Mouse (Mus musculus) neural tube, embryonic 14.5 days (tissue): ENCODE data around the gene Ubr3. TPM values are rescaled to one million over a fixed set of nuclear protein-coding genes. Genes with fewer than 3 reads are reported as not detected.

Source experiments
- ATAC-seq: fragments of 200-750 bp; cut with Nextera tagmentation; 2 replicates; pipeline ENCODE4 v1.8.0; 2017; ENCODE audit warnings: low read depth, mild to moderate bottlenecking, moderate TSS enrichment, moderate library complexity
- H3K27ac ChIP-seq: fragments of 300-500 bp; sonication (generic); 2 replicates; pipeline ENCODE4 v1.5.1; 2014; ENCODE audit warnings: low read depth, mild to moderate bottlenecking, control low read depth, low read length, moderate library complexity, mixed read lengths
- H3K27me3 ChIP-seq: fragments of 300-500 bp; sonication (generic); 2 replicates; pipeline ENCODE4 v1.6.1; 2014; ENCODE audit warnings: low read length; ENCODE audit not compliant: control insufficient read depth, insufficient read depth
- H3K36me3 ChIP-seq: fragments of 300-500 bp; sonication (generic); 2 replicates; pipeline ENCODE4 v1.6.1; 2014; ENCODE audit warnings: low read length, mixed read lengths; ENCODE audit not compliant: control insufficient read depth, insufficient read depth
- H3K4me1 ChIP-seq: fragments of 300-500 bp; sonication (generic); 2 replicates; pipeline ENCODE4 v1.6.1; 2014; ENCODE audit warnings: low read length; ENCODE audit not compliant: control insufficient read depth, insufficient read depth
- H3K4me2 ChIP-seq: fragments of 300-500 bp; sonication (generic); 2 replicates; pipeline ENCODE4 v1.6.1; 2014; ENCODE audit warnings: mild to moderate bottlenecking, low read depth, low read length, control low read depth
- H3K4me3 ChIP-seq: fragments of 300-500 bp; sonication (generic); 2 replicates; pipeline ENCODE4 v1.5.1; 2014; ENCODE audit warnings: low read depth, low read length, control low read depth, mixed read lengths
- H3K9ac ChIP-seq: fragments of 300-500 bp; sonication (generic); replicated peaks from 2 replicates; pipeline ENCODE4 v1.6.1; 2014; ENCODE audit warnings: low read depth, mild to moderate bottlenecking, control low read depth, low read length, mixed read lengths
- H3K9me3 ChIP-seq: fragments of 300-500 bp; sonication (generic); 2 replicates; pipeline ENCODE4 v1.6.1; 2016; ENCODE audit warnings: low read length; ENCODE audit not compliant: control insufficient read depth
- WGBS: fragments of 180-500 bp; shearing (Covaris S2); extraction: QIAGEN DNeasy Blood & Tissue Kit; methylation state at CpG from one replicate; pipeline ENCODE4 v1.1.7; 2014; 5-methylcytosine and 5-hydroxymethylcytosine counted together
- polyA plus RNA-seq: library from polyadenylated mRNA; unstranded; fragments of >200 nt; fragmentation: Nextera tagmentation; extraction: Ambion mirVana; gene quantifications from 2 replicates; pipeline ENCODE4 v1.2.1, GENCODE M21; 2014

Gene Ubr3
- polyA plus RNA-seq = 25.5 and 28.7 TPM in 2 replicates

- H3K27me3 ChIP-seq = no peaks in the 10 kb centered on the region
- H3K36me3 ChIP-seq = no peaks in the 10 kb centered on the region
- no peaks in the 10 kb centered on the region for H3K9me3 ChIP-seq
- peak within 1 kb of the TSS; percentile 86 for H3K4me2 ChIP-seq
- WGBS = 1% methylated on average over 36 of the region's 65 CpGs
- H3K4me1 ChIP-seq = peaks cover 9% of the 10 kb centered on the region; the same call in 1 of the 2 replicates
- H3K27ac ChIP-seq = peak within 1 kb of the TSS; percentile 89
- H3K4me3 ChIP-seq = peak within 1 kb of the TSS; percentile 100
- peak; percentile 98 for ATAC-seq
- H3K9ac ChIP-seq = peak within 1 kb of the TSS; percentile 99
Observed at GRCm38 (mm10) chr2:69897039-69897617, at the start of gene Ubr3. Ubr3 (plus strand) TSS chr2:69897246.

GRCm38 (mm10) chr2:69849215-69849614 lies 47.8 kb upstream of the Ubr3 start:
- Histone ChIP-seq H3K9me3 (no peaks in the 10 kb centered on the region), H3K27ac (no peak overlapping the region), H3K9ac (no peak overlapping the region), H3K4me2 (no peak overlapping the region), H3K36me3 (no peaks in the 10 kb centered on the region), H3K4me3 (no peak overlapping the region), H3K4me1 (no peaks in the 10 kb centered on the region), H3K27me3 (no peaks in the 10 kb centered on the region)
- 74% methylated on average over 6 of the region's 6 CpGs for WGBS
- ATAC-seq = no peak

GRCm38 (mm10) chr2:69851427-69852058 lies 45.5 kb upstream of the Ubr3 start:
- H3K4me1 ChIP-seq = no peaks in the 10 kb centered on the region
- H3K4me2 ChIP-seq = no peak overlapping the region
- no peak overlapping the region for H3K4me3 ChIP-seq
- no peak overlapping the region for H3K27ac ChIP-seq
- no peaks in the 10 kb centered on the region for H3K36me3 ChIP-seq
- no peaks in the 10 kb centered on the region for H3K9me3 ChIP-seq
- H3K9ac ChIP-seq = no peak overlapping the region
- 71% methylated on average over 2 of the region's 2 CpGs for WGBS
- ATAC-seq = no peak
- H3K27me3 ChIP-seq = no peaks in the 10 kb centered on the region

- ATAC-seq = no peak
- Histone ChIP-seq H3K36me3 (no peaks in the 10 kb centered on the region), H3K27ac (no peak overlapping the region), H3K9ac (no peak overlapping the region), H3K4me3 (no peak overlapping the region), H3K9me3 (no peaks in the 10 kb centered on the region), H3K27me3 (no peaks in the 10 kb centered on the region), H3K4me2 (no peak overlapping the region), H3K4me1 (no peaks in the 10 kb centered on the region)
- WGBS = 80% methylated on average over 8 of the region's 8 CpGs
Observed at GRCm38 (mm10) chr2:69856392-69856791, 40.7 kb upstream of the Ubr3 start.

- ATAC-seq = no peak
- no peak overlapping the region for H3K4me3 ChIP-seq
- H3K27ac ChIP-seq = no peak overlapping the region
- no peaks in the 10 kb centered on the region for H3K9me3 ChIP-seq
- H3K4me1 ChIP-seq = peaks cover 7% of the 10 kb centered on the region; the same call in 1 of the 2 replicates
- H3K36me3 ChIP-seq = no peaks in the 10 kb centered on the region
- 96% methylated on average over 1 of the region's 1 CpGs for WGBS
- H3K4me2 ChIP-seq = no peak overlapping the region
- H3K9ac ChIP-seq = no peak overlapping the region
- no peaks in the 10 kb centered on the region for H3K27me3 ChIP-seq
Observed at GRCm38 (mm10) chr2:69857882-69858281, 39.2 kb upstream of the Ubr3 start.

GRCm38 (mm10) chr2:69860972-69861452 lies 36.0 kb upstream of the Ubr3 start:
- Histone ChIP-seq H3K27ac (peak overlapping the region; percentile 84), H3K9me3 (no peaks in the 10 kb centered on the region), H3K4me2 (peak overlapping the region; percentile 60), H3K9ac (peak overlapping the region; percentile 98), H3K36me3 (no peaks in the 10 kb centered on the region), H3K4me1 (peaks cover 14% of the 10 kb centered on the region; the same call in 1 of the 2 replicates), H3K27me3 (no peaks in the 10 kb centered on the region), H3K4me3 (peak overlapping the region; percentile 100)
- WGBS = 14% methylated on average over 12 of the region's 13 CpGs
- peak; percentile 50 for ATAC-seq

GRCm38 (mm10) chr2:69861485-69862091 lies 35.5 kb upstream of the Ubr3 start, which contains the start of gene Ssb:
Ssb (plus strand) TSS chr2:69861562.
- H3K27ac ChIP-seq = peak within 1 kb of the TSS; percentile 84
- peak; percentile 96 for ATAC-seq
- peak within 1 kb of the TSS; percentile 89 for H3K4me2 ChIP-seq
- under 1% methylated on average over 66 of the region's 66 CpGs for WGBS
- peak within 1 kb of the TSS; percentile 98 for H3K9ac ChIP-seq
- peak within 1 kb of the TSS; percentile 100 for H3K4me3 ChIP-seq
- H3K9me3 ChIP-seq = no peaks in the 10 kb centered on the region
- peaks cover 3% of the 10 kb centered on the region; the same call in 1 of the 2 replicates for H3K36me3 ChIP-seq
- no peaks in the 10 kb centered on the region for H3K27me3 ChIP-seq
- peaks cover 14% of the 10 kb centered on the region; the same call in 1 of the 2 replicates for H3K4me1 ChIP-seq

- H3K4me3 ChIP-seq = peak overlapping the region; percentile 100
- peaks cover 14% of the 10 kb centered on the region; the same call in 1 of the 2 replicates for H3K4me1 ChIP-seq
- H3K4me2 ChIP-seq = peak overlapping the region; percentile 89
- H3K27ac ChIP-seq = peak overlapping the region; percentile 84; the same call in 1 of the 2 replicates
- peak overlapping the region; percentile 98 for H3K9ac ChIP-seq
- peak; percentile 13; the same call in 1 of the 2 replicates for ATAC-seq
- no peaks in the 10 kb centered on the region for H3K9me3 ChIP-seq
- 4% methylated on average over 13 of the region's 13 CpGs for WGBS
- H3K27me3 ChIP-seq = no peaks in the 10 kb centered on the region
- H3K36me3 ChIP-seq = peaks cover 8% of the 10 kb centered on the region; the same call in 1 of the 2 replicates
Observed at GRCm38 (mm10) chr2:69862117-69862657, 34.9 kb upstream of the Ubr3 start.
